Mouse (Mus musculus): Measurements from ENCODE around the gene Knl1.

DNA sequence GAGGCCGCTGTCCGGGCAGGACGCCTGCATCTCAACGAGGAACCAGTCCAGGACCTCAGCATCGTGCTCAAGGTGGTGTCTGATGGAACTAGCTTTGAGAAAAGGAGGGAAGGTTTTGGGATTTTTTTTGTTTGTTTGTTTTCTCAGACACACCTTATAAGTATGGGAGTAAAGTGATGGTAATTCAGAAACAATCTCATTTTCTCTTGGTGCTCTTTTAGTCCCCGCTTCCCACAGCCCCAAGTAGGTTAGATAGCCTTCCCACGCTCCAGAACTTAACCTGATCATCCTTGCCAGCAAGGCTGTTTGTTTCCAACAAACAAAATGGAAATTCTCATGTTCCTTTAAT is 11.5 kb upstream of the Knl1 start:
- TF ChIP-seq CTCF (IDR thresholded peaks at IDR 0.05; ENCODE audit: control insufficient read depth, insufficient read depth, low read length) = no peak
- TF ChIP-seq POLR2A (IDR thresholded peaks at IDR 0.05; ENCODE audit: borderline replicate concordance, control insufficient read depth, low read depth, low read length) = no peak

Data from bone marrow, adult 2 months (tissue).